Mouse (Mus musculus): ENCODE measurements around the gene Tgfbi.

- TF ChIP-seq EP300 (IDR thresholded peaks at IDR 0.05; ENCODE audit: low read depth) (no peak), CTCF (IDR thresholded peaks at IDR 0.05; ENCODE audit: low read depth) (no peak)
Observed at GRCm38 (mm10) chr13:56588454-56589117, 20.7 kb upstream of the Tgfbi start.
